Mouse (Mus musculus): ENCODE data around the gene Rsph9. TPM values are rescaled to one million over a fixed set of nuclear protein-coding genes. Genes with fewer than 3 reads are reported as not detected.

The Rsph9 gene
- total and polyA plus RNA-seq, 3 experiments = 1.0 to 2.4 (median 1.4) TPM

- H3K79me2 ChIP-seq (replicated peaks; ENCODE audit: control insufficient read depth, insufficient read depth, low read length) = no peaks in the 10 kb centered on the region
- no peak overlapping the region for H3K9ac ChIP-seq (ENCODE audit: low read depth, low read length)
- no peak for TF ChIP-seq POLR2A (IDR thresholded peaks at IDR 0.05; ENCODE audit: insufficient read depth, low read depth, low read length)
- TF ChIP-seq EP300 (IDR thresholded peaks at IDR 0.05; ENCODE audit: insufficient read depth, low read depth, low read length) = no peak
- TF ChIP-seq CTCF (IDR thresholded peaks at IDR 0.05) = no peak
- no peaks in the 10 kb centered on the region for H3K27me3 ChIP-seq (ENCODE audit: control insufficient read depth, insufficient read depth, low read length)
- no peaks in the 10 kb centered on the region for H3K36me3 ChIP-seq (ENCODE audit: control insufficient read depth, insufficient read depth, low read length)
- WGBS = 29% methylated on average over 1 of the region's 1 CpGs
- no peak overlapping the region for H3K4me3 ChIP-seq
- intact Hi-C loops (cut with DNase I) = no loop called here
- no peak for DNase-seq
- no peaks in the 10 kb centered on the region for H3K4me1 ChIP-seq (ENCODE audit: control insufficient read depth, insufficient read depth, low read length)
- H3K27ac ChIP-seq = no peak overlapping the region
Measured at GRCm38 (mm10) chr17:46076260-46076551, 67.8 kb downstream of the Rsph9 start.

- intact Hi-C loops (cut with DNase I) = no loop called here
- Histone ChIP-seq H3K4me3 (no peak overlapping the region), H3K9ac (ENCODE audit: low read depth, low read length) (no peak overlapping the region), H3K4me1 (ENCODE audit: control insufficient read depth, insufficient read depth, low read length) (no peaks in the 10 kb centered on the region), H3K36me3 (ENCODE audit: control insufficient read depth, insufficient read depth, low read length) (no peaks in the 10 kb centered on the region), H3K27me3 (ENCODE audit: control insufficient read depth, insufficient read depth, low read length) (no peaks in the 10 kb centered on the region), H3K27ac (no peak overlapping the region), H3K79me2 (replicated peaks; ENCODE audit: control insufficient read depth, insufficient read depth, low read length) (no peaks in the 10 kb centered on the region)
- 71% methylated on average over 5 of the region's 5 CpGs for WGBS
- no peak for DNase-seq
- no peak for TF ChIP-seq CTCF (IDR thresholded peaks at IDR 0.05)
- TF ChIP-seq EP300 (IDR thresholded peaks at IDR 0.05; ENCODE audit: insufficient read depth, low read depth, low read length) = no peak
- TF ChIP-seq POLR2A (IDR thresholded peaks at IDR 0.05; ENCODE audit: insufficient read depth, low read depth, low read length) = no peak
Measured at GRCm38 (mm10) chr17:46075551-46076259, 68.3 kb downstream of the Rsph9 start.

- peak in 1 of 2 experiments; percentile 28 for DNase-seq
- intact Hi-C loops (cut with DNase I) = no loop called here
- no peak overlapping the region for H3K4me3 ChIP-seq
- TF ChIP-seq EP300 (IDR thresholded peaks at IDR 0.05; ENCODE audit: insufficient read depth, low read depth, low read length) (no peak), CTCF (IDR thresholded peaks at IDR 0.05) (peak; percentile 52)
- no peaks in the 10 kb centered on the region for H3K36me3 ChIP-seq (ENCODE audit: control insufficient read depth, insufficient read depth, low read length)
- H3K4me1 ChIP-seq (ENCODE audit: control insufficient read depth, insufficient read depth, low read length) = no peaks in the 10 kb centered on the region
- H3K9ac ChIP-seq (ENCODE audit: low read depth, low read length) = no peak overlapping the region
- H3K27ac ChIP-seq = no peak overlapping the region
- no peaks in the 10 kb centered on the region for H3K79me2 ChIP-seq (replicated peaks; ENCODE audit: control insufficient read depth, insufficient read depth, low read length)
- H3K27me3 ChIP-seq (ENCODE audit: control insufficient read depth, insufficient read depth, low read length) = no peaks in the 10 kb centered on the region
- WGBS = 70% methylated on average over 3 of the region's 3 CpGs
Measured at GRCm38 (mm10) chr17:46075116-46075485, 68.9 kb downstream of the Rsph9 start.

GRCm38 (mm10) chr17:46074398-46075115 lies 69.5 kb downstream of the Rsph9 start:
- Histone ChIP-seq H3K4me1 (ENCODE audit: control insufficient read depth, insufficient read depth, low read length) (no peaks in the 10 kb centered on the region), H3K4me3 (no peak overlapping the region), H3K36me3 (ENCODE audit: control insufficient read depth, insufficient read depth, low read length) (no peaks in the 10 kb centered on the region), H3K9ac (ENCODE audit: low read depth, low read length) (no peak overlapping the region), H3K79me2 (replicated peaks; ENCODE audit: control insufficient read depth, insufficient read depth, low read length) (no peaks in the 10 kb centered on the region), H3K27me3 (ENCODE audit: control insufficient read depth, insufficient read depth, low read length) (no peaks in the 10 kb centered on the region), H3K27ac (no peak overlapping the region; the same call in 1 of the 2 replicates)
- 50% methylated on average over 7 of the region's 7 CpGs for WGBS
- no peak for TF ChIP-seq POLR2A (IDR thresholded peaks at IDR 0.05; ENCODE audit: insufficient read depth, low read depth, low read length)
- intact Hi-C loops (cut with DNase I) = no loop called here
- DNase-seq = no peak

GRCm38 (mm10) chr17:46073730-46074301 lies 70.2 kb downstream of the Rsph9 start:
- no peak overlapping the region for H3K9ac ChIP-seq (ENCODE audit: low read depth, low read length)
- no peaks in the 10 kb centered on the region for H3K4me1 ChIP-seq (ENCODE audit: control insufficient read depth, insufficient read depth, low read length)
- peak; percentile 73 to 82 for DNase-seq
- 18% methylated on average over 23 of the region's 23 CpGs for WGBS
- no peak overlapping the region; the same call in 1 of the 2 replicates for H3K27ac ChIP-seq
- TF ChIP-seq EP300 (IDR thresholded peaks at IDR 0.05; ENCODE audit: insufficient read depth, low read depth, low read length) = 0 out of 2 replicates have a peak, but pooled peaks have one; percentile 31
- no peak for TF ChIP-seq POLR2A (IDR thresholded peaks at IDR 0.05; ENCODE audit: insufficient read depth, low read depth, low read length)
- H3K27me3 ChIP-seq (ENCODE audit: control insufficient read depth, insufficient read depth, low read length) = no peaks in the 10 kb centered on the region
- intact Hi-C loops (cut with DNase I) = no loop called here
- peak overlapping the region; percentile 24 for H3K4me3 ChIP-seq
- H3K79me2 ChIP-seq (replicated peaks; ENCODE audit: control insufficient read depth, insufficient read depth, low read length) = no peaks in the 10 kb centered on the region
- no peaks in the 10 kb centered on the region for H3K36me3 ChIP-seq (ENCODE audit: control insufficient read depth, insufficient read depth, low read length)

Other genes with a start within 250 kb of the Rsph9 start
- 100 to 1,000 TPM; 207 to 328 TPM for gene Vegfa, start 111.8 kb downstream of the Rsph9 start, total RNA-seq (2021)
- gene Vegfa, start 111.8 kb downstream of the Rsph9 start, polyA plus RNA-seq (2012; rRNA removed) = 384 and 618 TPM in 2 replicates
- gene Mrps18a, start 33.2 kb downstream of the Rsph9 start, total RNA-seq (2021) = 100 to 1,000 TPM; 128 to 140 TPM
- 99.4 and 99.6 TPM in 2 replicates for gene Mrps18a, start 33.2 kb downstream of the Rsph9 start, polyA plus RNA-seq (2012; rRNA removed)
- gene Mad2l1bp, start 9.3 kb upstream of the Rsph9 start, total RNA-seq (2021) = 10 to 100 TPM; 17.1 to 24.1 TPM
- 21.0 and 27.1 TPM in 2 replicates for gene Mad2l1bp, start 9.3 kb upstream of the Rsph9 start, polyA plus RNA-seq (2012; rRNA removed)
- gene Gtpbp2, start 16.8 kb upstream of the Rsph9 start, total RNA-seq (2021) = 10 to 100 TPM; 55.2 to 57.3 TPM
- 94.4 and 132 TPM in 2 replicates for gene Gtpbp2, start 16.8 kb upstream of the Rsph9 start, polyA plus RNA-seq (2012; rRNA removed)
- gene Polh, start 58.4 kb upstream of the Rsph9 start, total RNA-seq (2021) = 1 to 10 TPM; 8.2 to 8.3 TPM
- gene Polh, start 58.4 kb upstream of the Rsph9 start, polyA plus RNA-seq (2012; rRNA removed) = 3.5 and 4.6 TPM in 2 replicates
- gene Xpo5, start 58.6 kb upstream of the Rsph9 start, total RNA-seq (2021) = 10 to 100 TPM; 21.5 to 22.0 TPM
- gene Xpo5, start 58.6 kb upstream of the Rsph9 start, polyA plus RNA-seq (2012; rRNA removed) = 14.2 and 21.5 TPM in 2 replicates
- gene Polr1c, start 103.8 kb upstream of the Rsph9 start, total RNA-seq (2021) = 10 to 100 TPM; 20.2 to 24.7 TPM
- 19.1 and 25.8 TPM in 2 replicates for gene Polr1c, start 103.8 kb upstream of the Rsph9 start, polyA plus RNA-seq (2012; rRNA removed)
- gene Yipf3, start 103.9 kb upstream of the Rsph9 start, total RNA-seq (2021) = 10 to 100 TPM; 72.4 to 82.8 TPM
- gene Yipf3, start 103.9 kb upstream of the Rsph9 start, polyA plus RNA-seq (2012; rRNA removed) = 136 and 142 TPM in 2 replicates
- gene Lrrc73, start 109.3 kb upstream of the Rsph9 start, total RNA-seq (2021) = under 1 TPM; 0.21 to 0.34 TPM
- 0.59 and 0.70 TPM in 2 replicates for gene Lrrc73, start 109.3 kb upstream of the Rsph9 start, polyA plus RNA-seq (2012; rRNA removed)
- gene Tjap1, start 138.8 kb upstream of the Rsph9 start, total RNA-seq (2021) = 10 to 100 TPM; 28.3 to 34.7 TPM
- gene Tjap1, start 138.8 kb upstream of the Rsph9 start, polyA plus RNA-seq (2012; rRNA removed) = 35.8 and 39.1 TPM in 2 replicates
- gene Dlk2, start 153.2 kb upstream of the Rsph9 start, total RNA-seq (2021) = under 1 TPM; 0.23 to 0.39 TPM
- 0.35 and 0.74 TPM in 2 replicates for gene Dlk2, start 153.2 kb upstream of the Rsph9 start, polyA plus RNA-seq (2012; rRNA removed)
- gene Abcc10, start 184.1 kb upstream of the Rsph9 start, total RNA-seq (2021) = 1 to 10 TPM; 3.9 to 4.0 TPM
- gene Abcc10, start 184.1 kb upstream of the Rsph9 start, polyA plus RNA-seq (2012; rRNA removed) = 9.1 and 13.4 TPM in 2 replicates
- 10 to 100 TPM; 14.9 to 15.6 TPM for gene Zfp318, start 239.5 kb upstream of the Rsph9 start, total RNA-seq (2021)
- gene Zfp318, start 239.5 kb upstream of the Rsph9 start, polyA plus RNA-seq (2012; rRNA removed) = 7.1 and 11.8 TPM in 2 replicates

Measured in heart, adult 2 months (tissue).